Mouse (Mus musculus) frontal cortex, postnatal 25 days (tissue): ENCODE data around the gene Mt2.

Experiments
- DNase-seq, 2 experiments: peaks; one replicate each; pipeline ENCODE4 v3.0.0; 2022; ENCODE audit warnings: low spot score in 2 of 2

Gene Mt2

DNA sequence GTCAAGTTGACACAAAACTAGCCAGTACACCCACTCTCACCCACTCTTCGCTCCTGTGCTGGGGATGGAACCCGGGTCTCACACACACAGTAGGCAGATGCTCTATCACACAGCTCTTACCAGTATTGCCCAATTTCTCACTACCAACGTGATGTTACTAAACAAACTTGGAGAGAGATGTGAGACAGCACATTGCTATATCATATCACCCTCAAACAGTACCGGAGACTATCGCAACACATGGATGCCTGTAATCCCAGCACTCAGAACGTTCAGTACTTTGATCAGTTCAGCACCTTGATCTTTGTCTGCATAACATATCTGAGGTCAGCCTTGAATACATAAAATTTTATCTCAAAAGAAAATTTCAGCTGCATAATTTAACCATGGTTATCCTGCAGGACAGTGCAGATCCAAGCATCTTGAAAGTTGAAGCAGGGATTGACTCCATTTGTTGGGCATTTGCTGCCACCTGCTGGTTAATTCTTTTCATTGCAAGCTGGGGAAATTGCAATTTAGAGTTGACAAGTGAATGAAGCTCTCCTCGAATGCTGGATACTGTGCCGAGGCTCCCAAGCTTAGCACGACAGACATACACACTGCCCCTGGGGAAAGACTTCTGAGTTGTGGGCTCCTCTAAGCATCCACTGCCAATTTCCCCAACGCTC, 26.9 kb downstream of the Mt2 start:
- DNase-seq = peak in 1 of 2 experiments; percentile 65

DNA sequence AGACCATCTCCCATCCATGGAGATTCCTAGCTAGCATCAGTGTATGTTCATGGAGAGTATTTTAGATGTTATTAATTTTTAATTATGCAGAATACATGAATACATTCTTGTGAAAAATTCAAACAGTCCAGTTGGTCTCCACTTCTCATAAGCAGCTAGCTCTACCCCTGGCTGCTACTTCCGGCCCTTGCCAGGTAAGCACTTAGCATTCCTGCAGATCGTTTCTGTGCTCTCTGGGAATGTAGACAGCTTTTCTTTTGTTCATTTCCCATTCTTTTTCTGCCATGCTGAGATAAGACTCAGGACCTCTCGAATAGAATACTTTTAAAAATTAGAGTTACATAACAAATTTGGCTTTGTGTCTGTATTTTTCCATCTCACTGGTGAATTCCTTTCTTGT, 31.6 kb downstream of the Mt2 start:
- no peak for DNase-seq

DNA sequence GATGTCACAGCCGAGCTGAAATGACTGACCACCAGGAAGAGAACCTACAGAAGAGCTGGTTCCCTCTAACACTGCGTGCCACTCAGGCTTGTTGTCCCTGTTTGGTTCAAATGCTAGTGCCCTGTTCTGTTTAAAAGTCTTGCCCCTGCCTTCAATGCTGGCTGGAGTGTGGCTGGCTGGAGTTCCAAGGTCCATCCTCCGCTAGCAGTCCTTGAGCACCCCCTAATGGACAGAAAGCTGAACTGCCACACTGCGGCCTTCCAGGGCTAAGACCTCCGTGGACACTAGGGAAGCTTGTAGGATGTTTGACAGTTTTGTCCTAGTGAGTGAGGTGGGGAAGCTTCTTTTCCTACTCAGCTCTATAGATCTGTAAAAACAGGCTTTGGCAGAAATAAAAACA, 33.3 kb downstream of the Mt2 start:
- peak in 1 of 2 experiments; percentile 57 for DNase-seq

DNA sequence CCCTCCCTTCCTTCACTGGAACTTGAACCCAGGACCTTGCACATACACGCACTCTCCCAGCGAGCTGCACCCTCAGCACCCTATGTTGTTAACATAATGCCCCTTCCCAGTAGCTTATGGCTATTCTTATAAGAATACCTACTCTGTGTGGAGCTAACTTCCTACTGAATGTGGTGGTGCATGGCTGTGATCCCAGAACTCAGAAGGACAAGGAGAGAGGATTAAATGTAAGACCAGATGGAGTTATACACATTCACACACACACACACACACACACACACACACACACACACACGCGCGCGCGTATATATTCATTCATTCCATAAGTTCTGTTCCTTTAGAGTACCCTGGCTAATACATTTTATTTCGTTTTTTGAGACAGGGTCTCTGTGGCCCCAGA, 33.8 kb downstream of the Mt2 start:
- DNase-seq = no peak

DNA sequence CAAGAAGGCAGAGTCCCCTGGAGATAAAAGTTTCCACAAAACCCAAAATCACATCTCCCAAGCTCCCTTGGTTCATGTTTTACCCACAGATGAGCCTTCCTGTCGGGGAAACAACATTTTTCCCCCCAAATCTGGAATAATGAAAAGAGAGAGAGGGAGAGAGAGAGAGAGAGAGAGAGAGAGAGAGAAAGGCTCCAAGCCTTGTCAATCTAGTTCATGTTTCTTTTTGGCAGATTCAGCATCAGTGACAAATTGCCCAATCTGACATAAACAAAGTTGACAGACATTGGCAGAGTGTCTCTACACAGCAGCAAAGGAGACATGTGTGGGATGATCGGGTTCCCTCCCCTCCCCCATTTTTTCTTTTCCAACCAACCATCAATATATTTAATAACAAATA, 35.0 kb downstream of the Mt2 start:
- no peak for DNase-seq

DNA sequence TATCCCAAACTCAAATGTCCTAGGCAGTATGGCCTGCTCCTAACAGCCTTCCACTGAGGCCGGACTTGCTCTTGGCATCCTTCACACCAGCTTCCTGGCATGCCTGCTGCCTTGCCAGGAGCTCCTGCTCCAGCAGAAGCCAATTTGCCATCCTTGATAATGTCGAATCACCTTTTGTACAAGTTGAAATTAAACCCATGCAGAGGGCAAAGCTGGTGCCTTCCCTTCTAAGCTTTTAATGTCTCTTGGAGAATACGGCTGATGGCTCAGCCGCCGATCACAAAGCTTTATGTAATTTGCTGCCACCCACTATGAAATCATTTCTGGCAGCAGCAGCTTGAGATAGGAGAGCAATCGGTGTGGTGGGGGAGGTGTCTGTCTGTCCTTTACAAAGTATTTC, 37.2 kb downstream of the Mt2 start:
- DNase-seq = peak in 1 of 2 experiments; percentile 43

GRCm38 (mm10) chr8:94210225-94210624, 37.8 kb downstream of the Mt2 start:
- DNase-seq = no peak

- DNase-seq = no peak
Observed at GRCm38 (mm10) chr8:94213819-94214218, 41.4 kb downstream of the Mt2 start.

- peak; percentile 96 to 97 for DNase-seq
Observed at GRCm38 (mm10) chr8:94214252-94215173, 42.0 kb downstream of the Mt2 start, which contains the start of gene Nup93. TSS of gene Nup93 (plus strand) at chr8:94214564.
